Mouse (Mus musculus): ENCODE data around the gene Nlrp3. TPM values are rescaled to one million over a fixed set of nuclear protein-coding genes. Genes with fewer than 3 reads are reported as not detected.

Gene Nlrp3
- polyA plus RNA-seq, 1 experiment from 2014 or later: 0.15 TPM

- 85% methylated on average over 8 of the region's 8 CpGs for WGBS
- no peak overlapping the region for H3K4me2 ChIP-seq (replicated peaks)
These were observed 48.1 kb downstream of the Nlrp3 start for GRCm38 (mm10) chr11:59589496-59589895.

GRCm38 (mm10) chr11:59593189-59593588 is 51.8 kb downstream of the Nlrp3 start, which contains the start of gene Olfr223:
Gene Olfr223 (minus strand): TSS chr11:59593289.
- H3K9me3 ChIP-seq: no peaks in the 10 kb centered on the region
- no peak within 1 kb of the TSS for H3K4me2 ChIP-seq (replicated peaks)
- ATAC-seq (replicated peaks): no peak
- H3K9ac ChIP-seq (replicated peaks): no peak within 1 kb of the TSS
- 88% methylated on average over 6 of the region's 6 CpGs for WGBS
- H3K4me3 ChIP-seq: no peak within 1 kb of the TSS
- no peaks in the 10 kb centered on the region for H3K27me3 ChIP-seq
- H3K27ac ChIP-seq (replicated peaks): no peak within 1 kb of the TSS
- no peaks in the 10 kb centered on the region for H3K36me3 ChIP-seq
- H3K4me1 ChIP-seq: no peaks in the 10 kb centered on the region

More at GRCm38 (mm10) chr11:59589496-59589895, 48.1 kb downstream of the Nlrp3 start:
- H3K9me3 ChIP-seq: no peaks in the 10 kb centered on the region
- no peak for ATAC-seq (replicated peaks)
- no peak overlapping the region for H3K9ac ChIP-seq (replicated peaks)
- no peak overlapping the region for H3K4me3 ChIP-seq
- no peaks in the 10 kb centered on the region for H3K36me3 ChIP-seq
- no peak overlapping the region for H3K27ac ChIP-seq (replicated peaks)
- H3K4me1 ChIP-seq: no peaks in the 10 kb centered on the region
- H3K27me3 ChIP-seq: no peaks in the 10 kb centered on the region

- no peak overlapping the region for H3K4me2 ChIP-seq (replicated peaks)
- no peak overlapping the region for H3K4me3 ChIP-seq
- no peak for ATAC-seq (replicated peaks)
- no peaks in the 10 kb centered on the region for H3K36me3 ChIP-seq
- no peaks in the 10 kb centered on the region for H3K4me1 ChIP-seq
- H3K9ac ChIP-seq (replicated peaks): no peak overlapping the region
- WGBS: 52% methylated on average over 4 of the region's 4 CpGs
- no peaks in the 10 kb centered on the region for H3K9me3 ChIP-seq
- H3K27ac ChIP-seq (replicated peaks): no peak overlapping the region
- no peaks in the 10 kb centered on the region for H3K27me3 ChIP-seq
These were observed 54.7 kb downstream of the Nlrp3 start for GRCm38 (mm10) chr11:59596091-59596490.

- H3K4me1 ChIP-seq: no peaks in the 10 kb centered on the region
- H3K27me3 ChIP-seq: no peaks in the 10 kb centered on the region
- no peak overlapping the region for H3K27ac ChIP-seq (replicated peaks)
- H3K36me3 ChIP-seq: no peaks in the 10 kb centered on the region
- 90% methylated on average over 8 of the region's 8 CpGs for WGBS
- H3K4me2 ChIP-seq (replicated peaks): no peak overlapping the region
- H3K9me3 ChIP-seq: no peaks in the 10 kb centered on the region
- no peak overlapping the region for H3K9ac ChIP-seq (replicated peaks)
- no peak for ATAC-seq (replicated peaks)
- H3K4me3 ChIP-seq: no peak overlapping the region
These were observed 55.6 kb downstream of the Nlrp3 start for GRCm38 (mm10) chr11:59596950-59597349.

- Histone ChIP-seq H3K4me3 (no peak overlapping the region), H3K27me3 (no peaks in the 10 kb centered on the region), H3K9ac (replicated peaks) (no peak overlapping the region), H3K36me3 (no peaks in the 10 kb centered on the region), H3K9me3 (no peaks in the 10 kb centered on the region), H3K4me1 (no peaks in the 10 kb centered on the region), H3K27ac (replicated peaks) (no peak overlapping the region), H3K4me2 (replicated peaks) (no peak overlapping the region)
- no peak for ATAC-seq (replicated peaks)
- 80% methylated on average over 7 of the region's 7 CpGs for WGBS
These were observed 57.8 kb downstream of the Nlrp3 start for GRCm38 (mm10) chr11:59599211-59599610.

GRCm38 (mm10) chr11:59600872-59601271 is 59.5 kb downstream of the Nlrp3 start:
- WGBS: 93% methylated on average over 3 of the region's 3 CpGs
- H3K4me2 ChIP-seq (replicated peaks): no peak overlapping the region
- H3K4me3 ChIP-seq: no peak overlapping the region
- no peaks in the 10 kb centered on the region for H3K36me3 ChIP-seq
- no peaks in the 10 kb centered on the region for H3K27me3 ChIP-seq
- no peak for ATAC-seq (replicated peaks)
- H3K4me1 ChIP-seq: no peaks in the 10 kb centered on the region
- H3K9me3 ChIP-seq: no peaks in the 10 kb centered on the region
- H3K27ac ChIP-seq (replicated peaks): no peak overlapping the region
- H3K9ac ChIP-seq (replicated peaks): no peak overlapping the region

GRCm38 (mm10) chr11:59602287-59602686 is 60.9 kb downstream of the Nlrp3 start:
- Histone ChIP-seq H3K27me3 (no peaks in the 10 kb centered on the region), H3K27ac (replicated peaks) (no peak overlapping the region), H3K9ac (replicated peaks) (no peak overlapping the region), H3K36me3 (no peaks in the 10 kb centered on the region), H3K9me3 (no peaks in the 10 kb centered on the region), H3K4me1 (no peaks in the 10 kb centered on the region), H3K4me2 (replicated peaks) (no peak overlapping the region), H3K4me3 (no peak overlapping the region)
- ATAC-seq (replicated peaks): no peak
- WGBS: 65% methylated on average over 1 of the region's 1 CpGs

- no peaks in the 10 kb centered on the region for H3K4me1 ChIP-seq
- ATAC-seq (replicated peaks): no peak
- no peak overlapping the region for H3K9ac ChIP-seq (replicated peaks)
- H3K36me3 ChIP-seq: no peaks in the 10 kb centered on the region
- H3K4me2 ChIP-seq (replicated peaks): no peak overlapping the region
- no peak overlapping the region for H3K27ac ChIP-seq (replicated peaks)
- no peaks in the 10 kb centered on the region for H3K27me3 ChIP-seq
- 91% methylated on average over 5 of the region's 5 CpGs for WGBS
- no peak overlapping the region for H3K4me3 ChIP-seq
- H3K9me3 ChIP-seq: no peaks in the 10 kb centered on the region
These were observed 70.3 kb downstream of the Nlrp3 start for GRCm38 (mm10) chr11:59611646-59612045.

- H3K9me3 ChIP-seq: no peaks in the 10 kb centered on the region
- H3K4me1 ChIP-seq: no peaks in the 10 kb centered on the region
- WGBS: 52% methylated on average over 4 of the region's 4 CpGs
- no peaks in the 10 kb centered on the region for H3K36me3 ChIP-seq
- ATAC-seq (replicated peaks): no peak
- H3K4me2 ChIP-seq (replicated peaks): no peak overlapping the region
- no peak overlapping the region for H3K4me3 ChIP-seq
- H3K9ac ChIP-seq (replicated peaks): no peak overlapping the region
- H3K27me3 ChIP-seq: no peaks in the 10 kb centered on the region
- no peak overlapping the region for H3K27ac ChIP-seq (replicated peaks)
These were observed 72.8 kb downstream of the Nlrp3 start for GRCm38 (mm10) chr11:59614120-59614519.

Other genes starting within 250 kb of the Nlrp3 start
- 1.9 and 2.9 TPM in 2 replicates for gene Wnt9a, start 234.6 kb upstream of the Nlrp3 start, polyA plus RNA-seq (2015; fragmentation: Nextera tagmentation; extraction: Ambion mirVana)
- gene Prss38, start 165.9 kb upstream of the Nlrp3 start, polyA plus RNA-seq (2015; fragmentation: Nextera tagmentation; extraction: Ambion mirVana): not detected in 2 replicates
- gene Jmjd4, start 91.5 kb upstream of the Nlrp3 start, polyA plus RNA-seq (2015; fragmentation: Nextera tagmentation; extraction: Ambion mirVana): 13.9 TPM in 2 replicates
- gene Snap47, start 90.4 kb upstream of the Nlrp3 start, polyA plus RNA-seq (2015; fragmentation: Nextera tagmentation; extraction: Ambion mirVana): 354 and 388 TPM in 2 replicates
- gene Zfp867, start 69.1 kb upstream of the Nlrp3 start, polyA plus RNA-seq (2015; fragmentation: Nextera tagmentation; extraction: Ambion mirVana): 14.8 and 15.9 TPM in 2 replicates
- 17.2 and 17.8 TPM in 2 replicates for gene Zkscan17, start 14.8 kb upstream of the Nlrp3 start, polyA plus RNA-seq (2015; fragmentation: Nextera tagmentation; extraction: Ambion mirVana)
- not detected in 2 replicates for gene Olfr222, start 34.7 kb downstream of the Nlrp3 start, polyA plus RNA-seq (2015; fragmentation: Nextera tagmentation; extraction: Ambion mirVana)
- not detected in 2 replicates for gene Olfr223, start 51.7 kb downstream of the Nlrp3 start, polyA plus RNA-seq (2015; fragmentation: Nextera tagmentation; extraction: Ambion mirVana)
- 77.4 and 92.9 TPM in 2 replicates for gene Mprip, start 119.7 kb downstream of the Nlrp3 start, polyA plus RNA-seq (2015; fragmentation: Nextera tagmentation; extraction: Ambion mirVana)
- gene Pld6, start 246.1 kb downstream of the Nlrp3 start, polyA plus RNA-seq (2015; fragmentation: Nextera tagmentation; extraction: Ambion mirVana): 3.6 and 4.0 TPM in 2 replicates